Mouse (Mus musculus): Measurements from ENCODE around the gene Sf3a2.
A peak's percentile ranks its signal among the peaks of the same experiment; 100 is the strongest.
"Not testable (repeated sequence)": the region's sequence is repeated elsewhere in the genome, so short reads cannot be mapped to it uniquely, and the experiment has no call there.

The Sf3a2 gene

DNA sequence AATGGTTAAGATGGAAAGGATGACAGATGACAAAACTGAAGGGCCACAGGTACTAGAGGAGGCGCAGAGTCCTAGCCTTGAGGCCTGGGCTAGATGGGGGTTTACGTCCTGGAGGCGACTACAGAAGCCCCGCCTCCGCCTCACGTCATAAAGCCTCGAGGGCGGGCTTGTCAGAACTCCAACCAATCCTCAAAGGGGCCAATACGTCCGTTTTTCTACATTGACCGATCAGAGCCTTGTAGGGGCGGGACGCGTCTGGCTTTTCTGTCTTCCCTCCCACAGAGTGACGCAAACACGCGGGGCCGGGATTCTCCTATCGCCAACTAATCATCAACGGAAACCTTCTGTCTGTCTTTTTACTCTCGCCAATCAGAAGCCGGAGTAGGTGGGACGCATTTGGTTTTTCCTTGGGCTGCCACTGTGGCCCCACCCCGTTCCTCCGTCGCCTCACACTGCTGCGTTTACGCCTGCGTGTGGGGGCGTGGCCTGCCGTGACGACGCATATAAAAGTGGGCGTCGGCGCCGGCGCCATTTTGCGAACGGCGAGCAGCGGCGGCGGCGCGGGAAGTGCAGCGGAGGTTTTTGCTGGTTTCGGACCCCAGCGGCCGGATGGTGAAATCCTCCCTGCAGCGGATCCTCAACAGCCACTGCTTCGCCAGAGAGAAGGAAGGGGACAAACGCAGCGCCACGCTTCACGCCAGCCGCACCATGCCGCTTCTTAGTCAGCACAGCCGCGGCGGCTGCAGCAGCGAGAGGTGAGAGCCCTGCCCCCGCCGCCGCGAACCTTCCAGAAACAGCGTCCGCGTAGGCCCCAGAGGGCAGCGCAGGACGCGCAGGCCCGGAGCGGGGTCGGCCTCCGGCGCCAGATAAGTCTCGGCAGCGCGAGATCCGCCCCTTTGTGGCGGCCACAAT is 28.4 kb downstream of the Sf3a2 start, which contains the start of gene Oaz1:
Gene Oaz1 (plus strand): TSS at position 506 of the 912 bp plus-strand sequence.
- DNase-seq: peak; percentile 100

DNA sequence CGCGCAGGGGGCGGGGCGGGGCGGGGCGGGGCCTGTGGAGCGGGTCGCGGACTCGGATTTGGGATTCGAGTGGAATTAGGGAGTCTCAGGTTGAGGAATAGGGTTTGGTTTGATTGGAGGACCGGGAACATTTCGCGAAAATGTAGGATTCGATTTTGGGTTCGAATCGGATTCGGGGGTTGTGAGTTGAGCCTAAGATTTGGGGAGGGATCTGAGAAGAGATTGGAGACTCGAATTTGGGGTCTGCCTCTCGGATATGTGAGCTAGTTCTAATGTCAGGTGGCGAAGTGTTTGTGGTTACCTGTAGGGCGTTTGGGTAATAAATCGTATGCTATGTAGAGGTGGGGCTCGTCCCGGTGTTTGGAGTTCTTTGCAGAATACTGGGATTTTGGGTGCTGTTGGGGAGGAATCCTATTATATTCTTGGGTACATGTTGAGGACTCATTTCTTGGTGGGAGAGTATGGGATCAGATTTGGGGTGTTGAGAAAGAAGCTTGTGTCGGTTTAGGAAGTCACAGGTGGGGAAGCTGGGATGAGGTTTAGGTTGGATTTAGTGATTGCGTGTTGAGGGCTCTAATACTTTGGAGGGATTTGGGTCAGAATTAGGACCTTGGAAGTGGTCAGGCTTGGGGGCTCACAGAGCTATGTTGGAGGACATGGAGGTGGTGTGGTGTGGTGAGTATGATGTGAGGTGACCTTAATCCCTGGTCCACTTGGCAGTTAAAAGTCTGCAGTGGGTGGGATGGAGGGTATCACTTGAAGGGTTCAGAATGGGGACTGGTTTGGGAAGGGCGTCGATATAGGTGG is 29.3 kb downstream of the Sf3a2 start:
- DNase-seq: no peak

DNA sequence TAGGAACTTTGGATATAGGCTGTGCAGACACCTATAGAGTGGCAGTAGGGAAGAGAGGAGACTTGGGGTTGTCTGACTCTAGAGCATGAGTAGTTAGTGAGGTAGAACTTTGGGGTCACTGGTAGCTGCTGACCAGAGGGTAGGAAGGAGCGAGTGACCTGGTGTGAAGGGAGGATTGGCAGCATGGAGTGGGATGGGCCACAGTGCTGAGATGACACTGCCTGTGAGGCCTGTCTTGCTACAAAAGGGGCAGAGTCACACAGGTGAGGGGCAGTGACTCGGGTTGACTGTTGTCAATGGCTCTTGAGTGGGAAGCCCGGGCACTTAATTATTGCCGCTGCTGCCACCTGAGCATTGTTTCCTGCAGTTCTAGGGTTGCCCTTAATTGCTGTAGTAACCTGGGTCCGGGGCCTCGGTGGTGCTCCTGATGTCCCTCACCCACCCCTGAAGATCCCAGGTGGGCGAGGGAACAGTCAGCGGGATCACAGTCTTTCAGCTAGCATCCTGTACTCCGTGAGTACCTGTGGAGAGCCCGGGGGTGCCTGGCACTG is 29.9 kb downstream of the Sf3a2 start:
- DNase-seq: no peak

DNA sequence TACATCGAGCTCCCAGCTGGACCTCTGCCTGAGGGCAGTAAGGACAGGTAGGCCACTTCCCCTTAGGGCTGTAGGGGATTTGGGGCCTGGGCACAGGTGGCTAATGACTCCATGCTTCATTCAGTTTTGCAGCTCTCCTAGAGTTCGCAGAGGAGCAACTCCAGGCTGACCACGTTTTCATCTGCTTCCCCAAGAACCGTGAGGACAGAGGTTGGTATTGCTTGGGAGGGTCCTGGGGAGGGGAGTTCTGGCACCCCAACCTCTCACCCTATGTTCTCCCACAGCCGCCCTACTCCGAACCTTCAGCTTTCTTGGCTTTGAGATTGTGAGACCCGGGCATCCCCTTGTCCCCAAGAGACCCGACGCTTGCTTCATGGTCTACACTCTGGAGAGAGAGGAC is 30.6 kb downstream of the Sf3a2 start:
- not testable (repeated sequence) for DNase-seq

DNA sequence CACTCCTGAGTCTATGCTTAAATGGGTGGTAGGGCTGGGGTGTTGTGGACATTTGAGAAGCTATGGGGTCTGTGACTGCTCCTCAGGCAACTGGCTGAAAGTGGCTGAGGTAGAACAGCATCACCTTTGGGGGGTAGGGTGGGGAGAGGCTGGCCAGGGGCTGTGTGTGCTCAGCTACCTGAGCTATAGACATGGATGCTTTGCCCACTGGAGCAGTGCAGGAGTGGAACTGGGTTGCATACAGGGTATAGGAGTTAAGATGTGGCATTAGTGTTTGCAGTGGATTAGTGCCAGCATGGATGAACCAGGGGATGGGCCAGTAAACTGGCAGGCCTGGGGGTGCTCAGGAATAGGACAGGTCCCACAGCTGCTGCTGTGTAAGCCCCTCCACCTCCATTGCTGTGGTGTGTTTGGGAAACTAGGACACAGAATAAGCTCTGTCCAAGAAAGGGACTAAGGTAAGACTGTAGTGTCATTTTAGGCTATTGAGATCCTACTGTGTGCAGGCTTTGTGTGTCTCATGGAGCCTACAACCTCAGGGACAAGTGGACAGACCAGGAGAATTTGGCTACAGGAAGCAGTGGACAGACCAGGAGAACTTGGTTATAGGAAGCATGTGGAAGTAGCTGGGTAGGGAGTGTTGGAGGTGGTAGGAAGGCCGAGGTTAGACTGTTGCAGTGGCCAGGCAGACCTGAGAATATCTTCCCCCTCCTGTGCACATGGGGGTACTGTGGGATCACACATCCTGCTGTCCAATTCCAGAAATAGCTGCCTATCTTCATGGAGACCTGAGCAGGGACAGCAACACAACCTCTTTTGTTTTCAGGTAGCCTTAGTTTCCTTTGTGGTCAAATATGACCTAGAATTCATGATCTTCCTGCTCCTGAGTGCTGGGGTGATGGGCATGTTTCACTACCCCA is 31.6 kb downstream of the Sf3a2 start:
- no peak for DNase-seq

DNA sequence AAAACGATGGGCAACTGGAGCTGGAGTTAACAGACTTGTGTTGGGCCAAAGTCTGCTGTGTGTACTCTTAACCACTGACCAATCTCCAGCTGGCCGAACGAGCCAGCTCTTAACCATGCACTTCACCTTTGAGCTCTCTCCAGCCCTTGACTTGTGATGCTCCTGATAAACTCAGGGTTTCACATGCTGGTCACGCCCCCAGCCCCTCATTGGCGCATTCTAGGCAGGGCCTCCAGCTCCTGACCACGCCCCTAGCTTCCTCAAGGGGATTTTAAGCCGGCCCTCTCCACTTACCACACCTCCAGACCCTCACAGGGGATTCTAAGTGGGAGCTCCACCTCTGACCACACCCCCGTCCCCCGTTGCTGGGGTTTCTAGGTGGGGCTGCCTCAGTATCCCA is 33.1 kb downstream of the Sf3a2 start:
- DNase-seq: no peak

DNA sequence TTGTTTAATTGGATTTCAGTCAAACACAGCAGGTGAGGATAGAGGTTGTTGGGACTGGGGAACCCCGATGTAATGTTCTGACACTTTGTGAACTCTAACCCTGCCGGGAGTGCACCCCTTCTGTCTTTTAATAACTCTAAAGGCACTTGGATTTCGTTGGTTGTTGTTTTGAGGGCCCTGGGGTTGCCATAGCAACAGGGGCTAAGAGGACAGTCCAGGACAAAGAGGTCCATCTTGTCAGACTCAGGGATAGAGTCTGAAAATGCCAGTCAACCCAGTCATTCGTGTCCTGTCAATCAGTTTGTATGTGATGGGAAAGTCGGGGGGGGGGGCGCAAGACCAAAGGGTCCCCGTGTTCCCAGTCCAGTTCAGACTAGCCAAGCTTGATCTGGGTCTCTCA is 34.8 kb downstream of the Sf3a2 start:
- no peak for DNase-seq

DNA sequence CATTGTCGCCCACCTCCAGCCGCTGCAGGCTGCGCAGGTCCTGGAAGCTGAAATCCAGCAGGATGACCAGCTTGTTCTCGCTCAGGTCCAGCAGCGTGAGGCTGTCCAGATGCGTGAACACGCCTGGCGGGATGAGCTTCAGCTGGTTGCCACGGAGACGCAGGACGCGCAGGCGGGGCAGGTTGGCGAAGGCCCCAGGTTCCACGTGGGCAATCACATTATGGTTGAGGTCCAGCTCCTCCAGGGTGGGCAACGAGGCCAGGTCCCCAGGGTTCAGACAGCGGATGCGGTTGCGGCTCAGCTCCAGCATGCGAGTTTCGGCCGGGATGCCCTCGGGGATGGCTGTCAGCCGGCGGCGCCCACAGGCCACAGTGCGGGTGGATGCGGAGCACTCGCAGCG is 37.6 kb downstream of the Sf3a2 start:
- DNase-seq: no peak

DNA sequence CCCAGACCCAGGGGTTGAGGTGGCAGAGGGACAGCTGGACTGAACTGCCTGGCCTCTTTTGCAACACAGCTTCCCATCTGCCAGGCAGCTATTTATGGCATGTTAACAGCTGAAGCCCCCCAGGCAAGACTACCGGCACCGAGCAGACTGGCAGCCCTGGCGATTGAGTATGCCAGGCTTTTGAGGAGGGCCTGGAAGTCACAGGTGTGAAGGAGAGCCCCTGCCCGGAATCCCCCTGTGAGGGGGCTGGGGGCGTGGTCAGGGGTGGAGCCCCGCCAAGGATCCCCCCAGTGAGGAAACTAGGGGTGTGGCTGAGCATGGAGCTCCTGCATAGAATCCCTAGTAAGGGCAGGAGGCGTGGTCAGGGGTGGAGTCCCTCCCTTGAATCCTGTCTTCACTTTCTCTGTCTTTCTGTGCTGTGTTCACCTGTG is 39.0 kb downstream of the Sf3a2 start:
- DNase-seq: no peak

DNA sequence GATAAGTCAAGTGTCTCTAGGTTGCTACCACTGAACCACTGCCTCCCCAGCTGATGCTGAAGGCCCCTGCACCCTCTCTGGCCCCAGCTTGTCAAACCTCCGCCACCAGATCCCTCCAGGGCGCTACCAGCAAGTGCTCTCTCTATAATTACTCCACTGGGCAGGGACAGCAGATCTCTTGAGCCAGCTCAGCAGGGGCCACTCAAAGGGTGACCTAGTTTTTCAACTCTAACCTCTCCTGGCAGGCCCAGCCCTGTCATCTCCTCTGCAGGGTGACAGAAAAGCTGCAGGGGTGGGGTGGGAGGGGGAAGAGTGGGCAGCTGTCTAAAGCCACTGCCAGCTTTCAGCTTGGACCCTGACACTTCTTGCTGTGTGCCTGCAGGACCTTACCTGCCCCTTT is 39.8 kb downstream of the Sf3a2 start:
- DNase-seq: no peak

DNA sequence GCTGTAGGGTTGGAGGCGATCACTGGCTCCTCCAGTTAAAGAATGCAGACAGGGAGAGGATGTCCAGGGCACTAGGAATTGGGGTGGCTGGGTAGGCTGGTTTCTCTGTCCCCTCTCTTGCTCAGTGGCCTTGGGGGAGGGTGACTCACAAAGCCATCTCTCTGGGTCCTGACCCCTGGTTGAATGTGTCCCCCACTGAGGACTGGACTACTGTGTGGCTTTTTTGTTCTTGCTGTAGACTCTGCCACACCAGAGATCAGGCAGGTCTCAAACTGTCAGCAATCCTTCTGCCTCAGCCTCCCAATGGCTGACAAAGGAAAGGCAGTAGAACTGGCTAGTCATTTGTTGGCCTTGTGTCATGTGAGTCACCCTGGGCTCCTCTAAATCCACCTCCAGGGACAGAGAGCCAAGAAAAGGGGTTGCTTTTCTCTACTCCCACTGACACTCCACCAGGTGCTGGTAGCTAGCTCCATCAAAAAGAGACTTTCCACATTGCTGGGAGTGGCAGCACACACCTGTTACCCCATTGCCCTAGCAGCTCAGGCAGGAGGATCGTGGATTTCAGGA is 40.4 kb downstream of the Sf3a2 start:
- no peak for DNase-seq

DNA sequence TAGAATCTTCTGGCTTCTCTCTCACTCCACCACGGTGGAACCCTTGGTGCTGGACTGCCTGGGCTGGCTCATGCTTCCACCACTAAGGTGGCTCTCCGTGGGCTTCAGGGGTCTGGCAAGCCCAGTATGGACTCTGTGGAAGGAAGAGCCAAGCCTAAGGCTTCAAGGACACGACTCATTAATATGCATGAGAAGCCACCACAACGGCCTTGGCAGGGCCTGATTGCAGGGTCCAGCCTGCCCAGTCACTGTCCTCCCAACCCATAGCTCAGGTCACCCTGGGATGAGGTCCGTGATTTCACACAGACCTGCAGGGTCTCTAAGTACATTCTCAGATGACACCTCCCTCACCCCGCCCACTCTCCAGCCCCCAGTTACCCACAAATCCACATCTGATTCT is 41.9 kb downstream of the Sf3a2 start:
- DNase-seq: no peak

DNA sequence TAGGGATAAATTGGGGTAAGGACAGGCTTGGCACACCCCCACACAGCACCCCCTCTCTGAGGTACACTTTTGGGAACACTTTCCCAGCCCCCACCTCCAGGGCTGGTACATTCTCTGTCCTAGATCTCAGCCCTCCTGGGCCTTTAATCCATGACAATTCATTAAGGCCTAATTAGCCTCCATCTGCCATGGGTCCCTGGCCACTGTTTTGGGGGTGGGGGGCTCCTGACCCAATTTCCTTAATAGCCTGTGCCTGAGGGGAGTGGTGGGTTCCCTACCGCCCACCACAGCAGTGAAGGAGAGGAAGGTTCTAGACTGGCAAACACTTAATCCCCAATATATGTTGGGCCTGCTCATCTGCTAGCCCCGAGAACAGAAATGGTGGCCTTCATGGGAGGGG is 43.7 kb downstream of the Sf3a2 start:
- no peak for DNase-seq

DNA sequence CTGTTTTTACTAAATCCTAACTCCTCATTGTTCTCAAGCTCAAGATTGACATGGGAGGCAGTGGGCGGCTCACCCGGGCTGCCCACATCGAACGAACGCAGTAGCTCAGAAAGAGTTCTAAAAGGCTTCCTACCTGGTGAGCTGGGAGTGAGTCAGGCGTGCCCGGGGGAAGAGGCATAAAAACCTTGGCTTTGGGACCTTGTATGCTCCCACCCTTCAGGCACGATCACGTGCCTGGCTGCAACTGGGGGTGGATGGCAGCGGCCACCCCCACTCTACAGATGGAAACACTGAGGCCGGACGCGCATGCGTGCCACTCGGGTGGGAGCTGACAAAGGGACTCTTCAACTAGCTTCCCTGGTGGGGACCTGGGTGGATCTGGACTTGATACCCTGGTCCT is 44.3 kb downstream of the Sf3a2 start:
- no peak for DNase-seq

DNA sequence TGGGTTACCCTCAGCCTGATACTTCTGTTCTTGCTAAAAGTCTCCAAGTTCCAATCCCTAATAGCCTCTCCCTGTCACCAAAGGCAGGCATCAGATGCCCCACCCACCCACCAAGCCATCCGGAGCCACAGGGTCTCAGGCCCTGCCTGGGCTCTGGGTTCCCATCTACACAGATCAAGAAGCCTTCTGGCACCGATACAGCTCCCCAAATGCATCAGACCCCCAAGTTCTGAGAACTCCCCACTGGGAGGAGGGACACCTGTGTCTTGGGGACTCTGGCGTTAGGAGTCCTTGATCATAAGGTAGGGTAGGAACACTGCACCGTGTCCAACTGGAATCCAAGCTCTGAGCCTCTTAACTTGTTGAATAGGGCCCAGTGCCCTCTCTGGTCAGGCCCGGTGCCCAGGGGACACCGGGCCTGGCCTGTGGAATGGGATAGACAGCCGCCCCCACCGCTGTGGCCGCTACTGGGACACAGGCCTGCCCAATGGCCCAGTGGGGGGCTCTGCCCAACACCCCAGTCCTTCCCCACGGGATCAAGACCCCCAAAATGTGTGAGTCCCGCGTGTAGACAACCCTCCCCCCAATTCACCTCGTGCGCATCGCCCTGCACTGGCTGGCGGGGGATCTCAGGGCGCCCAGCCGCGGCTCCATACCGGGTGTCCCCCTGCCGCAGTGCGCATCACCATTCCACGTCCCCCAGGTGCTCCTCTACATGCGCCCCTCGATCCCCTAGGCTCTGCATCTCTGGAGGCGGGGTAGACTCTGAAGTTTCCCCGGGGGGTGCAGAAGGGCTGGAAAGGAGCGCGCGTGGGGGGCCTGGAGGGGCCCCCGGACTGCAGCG is 45.3 kb downstream of the Sf3a2 start:
- no peak for DNase-seq

DNA sequence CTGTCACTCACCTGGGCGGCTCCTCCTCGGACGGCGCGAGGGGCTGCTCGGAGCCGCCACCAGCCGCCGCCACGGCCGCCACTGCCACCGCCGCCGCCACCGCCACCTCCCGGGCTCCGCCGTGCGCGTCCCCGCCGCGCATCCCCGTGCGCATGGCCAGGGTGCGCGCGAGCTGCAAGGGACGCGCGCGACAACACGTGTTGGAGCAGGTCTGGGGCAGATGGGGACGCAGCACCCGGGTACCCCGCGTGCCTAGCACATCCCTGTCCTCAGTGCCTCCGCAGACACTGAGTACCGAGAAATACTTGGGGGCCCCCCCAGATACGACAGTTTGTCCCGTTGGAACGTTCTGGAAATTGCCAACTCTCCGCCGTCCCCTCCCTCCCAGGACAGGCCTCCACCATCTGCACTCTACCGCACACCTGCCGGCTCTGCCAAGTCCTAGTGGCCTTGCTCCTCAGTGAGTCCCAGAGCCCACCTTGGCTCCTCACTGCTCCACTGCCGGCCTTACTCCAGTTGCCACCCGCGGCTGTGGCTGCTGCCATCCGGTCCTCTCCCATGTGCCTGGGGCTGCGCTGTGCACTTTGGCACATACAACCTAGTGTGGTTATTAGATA is 46.0 kb downstream of the Sf3a2 start, which contains the start of gene Lingo3:
Gene Lingo3 (minus strand): TSS at position 109 of the 617 bp plus-strand sequence.
- DNase-seq: peak; percentile 57

DNA sequence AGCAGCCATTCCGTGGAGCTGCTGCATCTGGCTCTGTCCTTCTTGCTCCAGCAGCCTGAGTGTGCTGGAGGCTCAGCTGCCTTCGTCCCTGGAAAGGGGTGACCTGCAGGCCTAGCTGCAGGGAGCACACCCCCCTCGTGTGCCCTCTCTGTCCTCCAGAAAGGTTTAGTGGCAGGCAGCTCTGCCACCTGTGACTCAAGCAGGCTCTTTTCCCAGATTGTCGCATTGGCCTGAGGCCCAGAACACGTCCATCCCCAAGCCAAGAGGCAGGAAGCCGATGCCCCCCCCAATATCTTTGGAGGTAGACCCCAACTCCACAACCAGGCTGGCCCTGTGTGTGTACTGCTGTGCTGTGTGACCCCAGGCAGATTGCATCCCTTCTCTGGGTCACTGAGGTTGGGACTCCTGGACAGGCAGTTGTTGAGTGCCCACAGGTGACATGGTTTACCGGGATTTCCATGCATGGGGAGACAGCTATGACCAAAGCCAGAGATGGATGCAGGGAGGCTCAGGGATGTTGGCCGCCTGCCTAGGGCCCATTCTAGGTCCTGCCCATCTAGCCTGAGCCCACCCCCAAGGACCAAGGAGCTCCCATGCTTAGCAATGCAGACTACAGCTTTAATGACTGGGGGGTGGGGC is 47.2 kb downstream of the Sf3a2 start:
- no peak for DNase-seq

DNA sequence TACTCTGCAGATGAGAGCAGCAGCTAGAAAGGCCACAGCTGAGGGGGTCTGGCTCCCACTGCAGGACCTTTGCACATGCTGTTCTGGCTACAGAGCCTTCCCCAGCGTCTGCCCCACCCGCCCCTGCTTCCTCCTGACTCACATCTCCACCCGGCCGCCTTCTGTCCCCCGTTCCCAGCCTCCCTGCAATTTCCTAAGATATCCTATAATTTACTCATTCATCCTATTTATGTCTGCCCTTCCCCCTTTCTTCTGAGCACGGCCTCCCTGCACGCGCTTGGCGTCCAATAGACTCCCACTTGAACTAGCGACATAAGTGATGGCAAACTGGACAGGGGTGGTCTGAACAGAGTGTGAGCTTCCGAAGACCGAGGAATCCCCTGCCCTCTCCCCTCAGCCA is 47.7 kb downstream of the Sf3a2 start:
- DNase-seq: peak; percentile 56

DNA sequence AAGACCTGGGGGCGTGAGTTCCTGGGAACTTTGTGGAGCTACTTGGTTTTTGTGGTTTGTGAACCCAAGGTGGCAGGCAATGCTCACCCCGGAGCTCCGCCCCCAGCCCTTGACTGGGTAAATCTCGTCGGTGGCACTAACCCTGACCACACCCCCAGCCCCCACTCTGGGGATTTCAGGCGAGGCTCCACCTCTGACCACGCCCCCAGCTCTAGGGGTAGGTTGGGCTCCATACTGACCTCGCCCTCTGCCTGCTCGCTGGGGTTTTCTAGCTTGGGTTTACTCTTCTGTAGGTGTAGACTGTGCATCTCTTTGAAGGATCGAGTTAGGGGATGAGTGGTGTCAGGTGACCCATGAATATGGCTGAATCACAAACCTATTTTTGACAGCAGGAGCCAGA is 50.6 kb downstream of the Sf3a2 start:
- DNase-seq: no peak
